Mouse (Mus musculus) neutrophil, adult 5-6 weeks (primary cell): ENCODE data around the gene Orm2. TPM values are rescaled to one million over a fixed set of nuclear protein-coding genes. Genes with fewer than 3 reads are reported as not detected.

Experiments
- ATAC-seq: fragments of 151-379, 151-347 bp; 2 replicates; pipeline ENCODE4 v1.8.0; 2017; ENCODE audit warnings: mild to moderate bottlenecking, moderate TSS enrichment; ENCODE audit not compliant: insufficient number of reproducible peaks, poor library complexity, low FRiP score, severe bottlenecking; ENCODE audit errors: extremely low read depth
- total RNA-seq: library from RNA; stranded (forward); fragments of 200-1000 nt; gene quantifications from 2 replicates; pipeline ENCODE4 v1.2.3, GENCODE M21; 2017

Gene Orm2
- total RNA-seq, 1 experiment from 2014 or later = not detected

DNA sequence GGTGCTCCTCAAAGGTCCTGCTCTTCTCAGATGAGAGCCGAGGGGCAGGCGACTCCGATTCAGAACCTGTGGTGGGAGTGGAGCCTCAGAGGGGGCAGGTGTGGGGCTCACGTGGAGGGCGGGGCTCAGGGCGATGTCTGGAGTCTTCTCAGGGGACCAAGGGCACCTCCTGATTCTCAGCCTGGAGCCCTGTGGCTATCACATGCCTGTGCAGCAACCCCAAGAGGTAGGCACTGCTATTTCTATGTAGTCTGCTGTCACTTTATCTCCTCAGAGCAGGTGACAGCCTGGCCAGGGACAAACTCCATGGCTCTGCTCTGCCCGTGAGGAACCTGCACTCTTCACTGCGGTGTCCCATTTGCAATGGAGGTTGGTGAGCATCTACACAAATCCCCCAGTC, 11.2 kb downstream of the Orm2 start:
- ATAC-seq = no peak

DNA sequence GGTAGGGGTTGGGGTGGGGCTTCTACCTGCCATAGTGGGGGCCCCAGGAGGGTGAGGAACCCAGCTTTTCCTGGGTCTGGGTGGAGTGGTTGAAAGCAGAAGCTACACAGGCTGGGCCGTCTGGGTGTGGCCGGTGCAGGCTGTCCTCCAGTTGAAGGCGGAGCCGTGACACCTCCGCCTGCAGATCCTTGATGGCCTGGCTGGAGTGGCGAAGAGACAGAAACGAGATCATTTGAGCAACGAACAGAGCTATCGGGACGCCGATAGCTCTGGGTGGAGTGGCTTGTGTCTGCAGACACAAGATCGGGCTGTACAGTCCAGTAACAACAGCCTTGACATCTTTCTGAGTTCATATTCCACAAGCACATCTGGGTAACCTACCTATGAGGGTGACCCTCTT, 12.1 kb downstream of the Orm2 start:
- no peak for ATAC-seq

DNA sequence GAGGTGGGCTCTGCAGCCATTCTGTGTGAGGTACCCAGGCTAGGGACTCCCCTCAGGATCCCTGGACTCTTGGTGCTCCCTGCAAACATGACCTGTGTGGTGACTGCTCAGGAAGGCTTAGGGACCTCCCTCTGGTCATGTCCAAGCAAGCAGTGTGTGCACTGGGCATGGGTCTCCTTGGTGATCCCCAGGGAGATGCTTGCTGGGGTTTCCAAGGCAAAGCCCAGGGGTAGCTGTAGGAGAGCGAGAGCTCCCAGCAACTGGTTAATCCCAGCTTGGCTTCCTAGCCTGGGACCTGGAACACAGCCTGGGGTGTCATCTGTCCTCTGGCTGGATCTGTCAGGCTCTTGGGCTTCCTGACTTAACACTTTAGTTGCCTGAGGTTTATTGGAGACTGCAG, 13.1 kb downstream of the Orm2 start:
- no peak for ATAC-seq

DNA sequence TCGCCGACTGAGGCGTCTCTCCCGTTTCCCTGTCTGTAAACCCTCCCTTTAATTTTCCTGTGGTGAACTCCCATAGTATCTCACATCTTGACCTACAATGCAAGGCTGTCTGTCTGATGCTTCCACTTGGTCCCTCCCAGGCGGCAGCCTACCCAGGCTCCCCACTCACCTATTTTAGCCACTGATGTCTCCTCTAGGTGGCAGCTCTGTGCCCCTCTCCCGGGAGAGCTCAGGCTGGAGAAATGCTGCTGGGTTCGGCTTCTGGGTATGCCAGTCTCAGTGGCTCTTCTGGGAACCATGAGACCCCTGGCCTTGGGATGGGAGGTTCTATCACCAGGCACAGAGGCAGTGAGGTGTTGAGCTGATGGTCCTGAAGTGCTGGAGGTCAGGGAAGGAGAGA, 15.2 kb downstream of the Orm2 start:
- no peak for ATAC-seq

DNA sequence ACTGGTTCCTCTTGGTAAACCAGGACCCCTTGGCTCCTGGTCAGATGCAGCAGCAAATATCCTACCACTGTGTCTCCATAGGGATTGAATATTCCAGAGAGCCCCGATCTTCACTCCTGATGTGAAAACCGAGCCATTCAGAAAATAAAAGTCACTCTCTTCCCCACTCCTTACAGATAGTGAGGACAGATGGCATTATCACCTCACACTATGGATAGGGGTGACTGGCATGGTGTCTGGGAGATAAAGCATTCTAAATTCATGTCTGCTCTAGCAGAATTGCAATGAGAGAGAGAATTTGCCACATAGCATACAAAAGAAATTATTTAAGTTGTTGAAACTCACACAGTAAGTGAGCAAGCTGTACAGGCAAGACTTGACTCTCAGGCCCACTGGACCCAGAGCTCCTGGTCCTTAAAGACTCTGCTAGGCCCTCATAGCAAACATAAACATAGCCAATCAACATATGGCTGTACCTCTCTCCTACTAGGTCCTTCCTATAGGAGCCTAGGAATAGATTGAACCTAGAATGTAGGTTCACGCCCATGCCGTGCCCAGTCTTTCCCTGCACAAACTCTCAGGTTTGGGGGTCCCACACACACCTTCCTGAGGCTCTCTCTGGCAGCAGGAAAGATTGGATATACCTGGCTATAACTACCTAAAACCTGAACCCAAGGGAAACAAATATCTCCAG, 20.6 kb downstream of the Orm2 start:
- no peak for ATAC-seq

DNA sequence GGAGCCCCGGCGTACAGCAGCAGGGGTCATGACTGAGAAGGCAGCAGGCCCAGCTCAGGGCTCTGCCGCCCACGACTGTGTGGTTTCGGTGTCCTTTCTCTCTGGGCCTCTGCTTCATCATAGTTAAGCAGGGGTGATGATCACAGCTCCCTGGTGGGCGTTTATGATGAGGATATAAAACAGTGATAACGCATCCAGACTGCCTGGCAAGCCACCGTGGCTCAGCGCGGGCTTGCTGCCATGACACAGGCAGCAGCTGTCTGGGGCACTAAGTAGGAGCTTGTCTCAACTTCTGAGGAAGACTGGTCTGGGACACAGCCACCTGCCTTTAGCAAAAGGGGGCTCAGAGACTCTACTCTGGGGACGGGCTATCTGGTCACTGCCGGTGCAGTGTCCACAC, 21.2 kb downstream of the Orm2 start:
- ATAC-seq = no peak

DNA sequence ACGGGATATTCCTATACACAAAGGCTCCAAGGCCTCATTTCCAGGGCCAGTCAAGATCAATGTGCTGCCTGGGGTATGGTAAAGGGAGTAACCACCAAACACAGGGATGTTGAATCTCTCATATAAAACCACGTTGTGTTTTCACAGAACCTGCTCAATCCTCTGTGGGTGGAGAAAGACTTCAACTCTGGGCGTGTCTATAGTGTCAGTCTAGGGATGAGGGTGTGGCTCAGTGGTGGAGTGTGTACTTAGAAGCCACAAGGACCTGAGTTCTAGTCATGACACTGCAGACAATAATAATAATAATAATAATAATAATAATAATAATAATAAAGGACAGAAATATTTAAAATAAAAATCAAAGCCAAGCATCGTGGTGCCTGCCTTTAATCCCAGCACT, 22.0 kb downstream of the Orm2 start:
- ATAC-seq = no peak

DNA sequence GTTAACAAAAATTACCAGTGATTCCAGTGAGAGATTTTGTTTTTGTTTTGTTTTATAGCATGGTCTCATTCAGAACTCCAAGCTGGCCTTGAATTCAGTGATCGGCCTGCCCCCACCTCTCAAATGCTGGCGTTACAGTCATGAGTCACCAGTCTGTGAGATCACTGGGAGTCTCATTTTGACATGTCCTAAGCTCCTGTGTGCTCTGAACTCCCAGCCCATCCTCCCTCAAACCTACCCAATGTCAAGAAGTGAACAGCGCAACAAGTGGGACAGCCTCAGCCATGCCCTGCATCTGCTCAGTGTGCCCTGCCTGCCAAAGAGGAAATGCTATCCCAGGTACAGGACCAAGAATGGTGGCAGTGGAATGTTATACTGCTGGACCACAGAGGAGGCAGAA, 23.0 kb downstream of the Orm2 start:
- no peak for ATAC-seq

DNA sequence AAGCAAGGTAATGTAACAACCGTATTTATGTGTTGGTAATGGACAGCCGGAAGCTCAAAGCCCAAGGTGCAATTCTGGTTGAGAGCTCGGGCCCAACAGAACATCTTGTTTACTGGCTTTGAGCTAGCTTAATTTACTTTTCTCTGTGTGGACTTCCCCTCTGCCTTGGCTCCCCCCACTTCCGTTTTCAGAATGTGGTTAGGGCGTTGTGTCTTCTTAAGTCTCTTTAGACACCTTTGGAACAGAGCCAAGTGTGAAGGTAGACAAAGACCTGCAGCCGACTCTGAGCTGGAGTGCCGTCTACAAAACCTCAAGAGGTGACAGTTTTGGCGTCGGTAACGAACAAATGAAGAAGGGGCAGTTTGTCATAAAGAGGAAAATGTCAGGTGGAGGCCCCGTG, 23.5 kb downstream of the Orm2 start:
- ATAC-seq = peak; percentile 75

DNA sequence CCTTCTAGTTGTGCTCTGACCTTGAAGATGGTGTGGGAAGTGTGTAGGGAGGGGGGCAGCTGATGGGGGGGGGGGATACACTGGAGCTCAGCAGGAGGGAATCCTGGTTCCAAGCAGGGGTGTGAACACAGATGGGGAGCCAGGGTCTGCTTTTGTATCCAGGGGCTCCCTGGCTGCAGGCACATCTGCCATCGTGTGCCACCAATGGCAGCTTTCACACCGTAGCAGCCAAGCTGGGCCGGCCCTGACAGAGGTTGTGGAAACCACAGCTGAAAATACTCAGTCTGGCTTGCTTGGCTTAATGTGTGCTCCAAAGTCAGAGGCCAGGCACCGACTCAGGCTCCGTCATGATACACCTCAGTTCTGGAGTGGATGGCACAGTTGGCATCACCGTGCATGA, 25.8 kb downstream of the Orm2 start:
- ATAC-seq = no peak

DNA sequence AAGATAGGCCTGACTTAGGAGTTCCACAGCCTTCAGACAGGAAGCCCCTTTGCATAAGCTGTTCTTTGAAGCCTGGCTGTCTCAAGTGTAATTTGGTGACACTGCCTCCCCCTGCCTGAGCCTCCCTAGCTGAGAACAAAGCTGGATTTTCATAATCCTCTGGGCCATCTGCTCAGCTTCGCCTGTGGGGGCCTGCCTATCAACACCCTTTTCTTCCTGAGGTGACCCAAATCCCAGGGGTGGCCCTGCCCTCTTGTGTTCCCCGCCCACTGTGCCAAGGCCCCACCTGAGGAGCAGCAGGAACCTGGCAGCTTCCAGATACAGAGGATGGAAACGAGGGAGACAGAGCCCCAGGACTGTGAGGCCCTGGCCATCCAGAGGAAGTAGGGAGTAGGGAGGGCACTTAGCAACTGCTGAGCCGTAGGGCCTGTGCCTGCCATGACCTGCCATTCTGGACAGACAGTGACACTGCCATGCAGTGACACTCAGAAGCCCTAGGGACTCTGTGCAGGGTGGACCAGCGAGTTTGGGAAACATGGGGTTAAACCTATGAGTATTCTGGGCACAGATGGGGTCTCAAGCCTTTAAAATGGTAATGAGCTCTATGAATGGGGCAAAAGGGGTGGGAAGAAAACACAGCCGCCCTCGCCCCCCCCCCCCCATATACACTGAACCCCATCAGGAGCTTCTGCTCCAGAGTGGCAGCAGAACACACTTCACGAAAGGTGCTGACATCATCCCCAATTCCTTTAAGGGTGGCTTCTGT, 27.1 kb downstream of the Orm2 start:
- ATAC-seq = peak; percentile 23; the same call in 1 of the 2 replicates

DNA sequence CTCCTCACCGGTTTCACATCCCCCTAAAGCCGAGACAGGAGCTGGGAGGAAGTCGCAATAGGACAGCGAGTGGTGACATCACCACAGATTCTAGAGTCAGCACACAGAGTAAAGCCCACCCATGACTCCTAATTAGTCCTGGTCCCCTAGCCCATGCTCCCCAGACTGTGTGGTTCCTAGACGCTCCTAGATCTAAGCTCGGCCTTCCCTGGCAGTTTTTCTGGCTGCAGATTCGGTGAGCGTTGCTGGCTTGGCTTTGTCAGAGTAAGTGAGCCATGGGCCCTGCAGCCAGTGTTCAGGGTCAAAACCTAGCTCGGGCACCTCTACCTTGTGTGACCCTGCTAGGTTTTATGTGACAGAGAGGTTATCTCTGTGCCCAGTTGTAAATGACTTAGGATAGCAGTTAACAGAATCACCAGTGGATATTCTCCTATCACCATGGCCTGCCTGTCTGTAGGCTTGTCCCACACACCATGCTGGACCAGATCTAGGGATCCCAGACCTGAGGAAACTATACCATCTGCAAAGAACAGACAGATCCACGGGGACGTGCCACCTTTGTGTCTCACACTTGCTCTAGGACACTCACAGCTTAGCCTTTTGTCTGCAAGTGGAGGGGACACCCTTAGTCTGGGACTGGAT, 27.8 kb downstream of the Orm2 start:
- ATAC-seq = peak; percentile 11; the same call in 1 of the 2 replicates

DNA sequence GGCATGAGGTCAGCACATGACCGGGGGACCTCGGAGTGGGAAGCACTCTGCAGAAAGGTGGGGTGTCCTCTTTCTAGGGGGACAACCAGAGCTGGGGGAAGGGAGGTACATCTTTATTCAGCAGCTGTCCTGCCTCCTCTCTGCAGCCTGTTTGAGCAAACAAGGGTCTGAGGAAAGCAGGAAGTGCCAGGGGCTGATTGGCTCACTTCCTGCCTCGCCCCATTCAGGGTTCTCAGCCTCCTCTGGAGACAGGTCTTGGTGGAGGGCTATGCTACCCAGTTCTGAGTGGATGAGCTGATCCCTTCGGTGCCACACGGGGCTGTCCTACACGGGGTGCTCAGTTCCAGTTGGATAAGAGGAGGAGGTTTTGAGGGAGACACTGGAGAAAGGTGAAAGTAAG, 29.1 kb downstream of the Orm2 start:
- peak; percentile 33; the same call in 1 of the 2 replicates for ATAC-seq

DNA sequence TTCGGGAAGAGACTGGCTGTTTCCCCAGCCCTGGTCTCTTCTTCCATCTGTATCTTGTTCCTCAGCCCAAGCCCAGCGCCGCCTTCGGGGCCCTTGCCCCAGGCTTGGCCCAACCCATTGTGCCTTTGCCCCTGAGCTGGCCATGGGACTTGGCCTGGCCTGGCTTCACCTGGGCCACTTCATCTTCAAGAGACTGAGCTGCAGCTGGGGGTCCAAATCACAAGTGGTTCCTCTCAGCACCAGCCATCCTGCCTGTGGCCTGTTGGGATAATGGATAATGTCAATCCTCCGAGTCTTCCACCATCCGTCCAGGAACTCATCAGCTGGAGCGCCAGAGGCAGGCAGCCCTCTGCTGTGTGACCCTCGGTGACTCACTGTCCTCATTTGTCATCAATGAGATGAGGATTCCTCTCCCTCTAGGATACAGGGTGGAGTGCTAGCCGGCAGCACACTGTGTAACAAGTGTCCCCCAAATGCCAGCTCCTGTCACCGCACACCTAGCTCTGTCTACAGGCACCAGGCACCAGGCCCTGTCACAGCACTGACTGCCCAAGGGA, 35.8 kb downstream of the Orm2 start:
- no peak for ATAC-seq

DNA sequence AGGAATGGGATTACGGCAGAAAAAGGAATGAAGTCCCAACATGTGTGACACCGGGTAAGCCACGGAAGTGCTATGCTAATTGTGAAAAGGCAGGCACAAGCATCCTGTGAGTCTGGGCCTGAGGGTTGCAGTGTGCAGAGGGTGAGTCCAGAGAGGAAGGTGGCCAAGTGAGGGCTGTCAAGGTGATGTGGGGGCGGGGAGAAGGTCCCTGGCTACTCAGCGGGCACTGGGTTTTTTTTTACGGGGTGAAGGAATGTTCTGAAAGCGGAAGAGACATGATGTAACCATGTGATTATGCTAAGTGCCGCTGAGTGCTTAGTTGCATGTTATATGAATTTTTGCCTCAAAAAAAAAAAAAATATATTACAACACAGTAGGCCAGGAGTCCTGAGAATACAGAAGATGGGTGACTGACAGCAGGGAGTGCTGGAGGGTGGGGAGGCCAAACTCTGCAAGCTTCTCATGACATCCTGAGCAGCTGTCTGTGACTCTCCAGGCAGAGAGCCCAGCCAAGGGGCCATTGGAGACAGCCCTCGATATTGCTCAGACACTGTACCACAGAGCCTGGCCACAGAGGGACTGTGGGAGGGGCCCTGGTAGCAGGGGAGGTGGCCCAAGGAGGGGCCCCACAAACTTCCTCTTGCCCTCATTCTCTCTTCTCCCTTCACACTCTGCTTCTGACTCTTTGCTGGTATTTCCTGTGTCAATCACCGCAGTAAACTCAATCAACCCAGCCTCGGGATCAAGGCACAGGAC, 36.8 kb downstream of the Orm2 start:
- ATAC-seq = peak; percentile 67

DNA sequence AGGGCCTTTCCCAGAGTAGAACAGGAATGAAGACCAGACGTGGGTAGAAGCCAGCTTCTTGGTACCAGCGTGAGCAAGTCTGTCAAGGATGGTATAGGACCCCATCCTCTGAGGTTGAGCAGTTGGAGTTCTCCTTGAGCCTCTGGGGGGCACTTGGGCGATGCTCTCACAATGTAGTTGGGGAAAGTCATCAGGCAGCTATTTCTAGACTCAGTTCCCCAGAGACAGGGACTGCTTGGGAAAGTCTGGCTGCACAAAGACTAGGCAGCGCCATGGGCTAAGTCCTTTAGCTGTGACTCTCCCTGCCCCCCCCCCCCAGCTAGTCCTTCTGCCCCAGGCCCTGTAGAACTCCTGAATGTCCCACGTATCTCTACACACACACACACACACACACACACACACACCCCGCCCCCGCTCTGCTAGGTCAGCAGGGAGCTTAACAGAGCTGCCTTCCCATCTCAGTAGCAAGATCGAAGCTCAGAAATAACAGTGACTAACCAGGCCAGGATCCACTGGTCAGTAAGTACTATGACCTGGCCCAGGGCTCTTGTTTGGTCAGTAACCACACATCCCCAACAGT, 37.5 kb downstream of the Orm2 start:
- ATAC-seq = no peak

DNA sequence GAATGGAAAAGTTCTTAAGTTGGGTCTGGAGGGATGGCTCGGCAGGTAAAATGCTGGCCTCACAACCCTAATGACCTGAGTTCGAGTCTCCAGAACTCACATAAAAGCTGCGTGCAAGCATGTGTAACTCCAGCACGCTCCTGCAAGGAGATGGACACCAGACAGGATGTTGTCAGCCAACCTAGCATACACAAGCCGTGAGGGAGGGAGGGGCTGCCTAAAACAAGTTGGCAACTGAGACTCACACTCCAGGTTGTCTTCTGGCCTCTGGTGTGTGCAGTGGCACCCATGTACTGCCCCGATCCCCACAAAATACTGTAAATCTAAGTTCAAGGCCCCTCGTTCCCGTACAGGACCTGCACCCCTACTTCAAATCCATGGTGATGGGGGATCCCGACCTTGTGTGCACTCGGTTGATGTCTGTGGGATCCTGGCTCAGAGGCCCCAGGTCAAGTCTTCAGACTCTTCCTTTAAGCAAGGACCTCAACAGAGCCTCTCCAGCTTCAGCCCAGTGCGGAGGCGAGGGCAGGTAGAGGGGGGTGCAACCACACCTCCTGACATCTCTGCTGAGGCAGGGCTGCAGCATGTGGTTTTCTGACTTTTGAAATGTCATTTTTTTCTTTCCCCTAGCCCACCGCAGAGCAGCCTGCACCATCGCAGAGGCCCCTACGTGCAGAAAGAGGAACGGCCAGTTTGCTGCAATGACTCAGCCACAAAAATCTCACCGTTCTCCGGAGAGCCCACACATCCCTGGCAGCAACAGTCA, 38.5 kb downstream of the Orm2 start:
- peak; percentile 7; the same call in 1 of the 2 replicates for ATAC-seq

DNA sequence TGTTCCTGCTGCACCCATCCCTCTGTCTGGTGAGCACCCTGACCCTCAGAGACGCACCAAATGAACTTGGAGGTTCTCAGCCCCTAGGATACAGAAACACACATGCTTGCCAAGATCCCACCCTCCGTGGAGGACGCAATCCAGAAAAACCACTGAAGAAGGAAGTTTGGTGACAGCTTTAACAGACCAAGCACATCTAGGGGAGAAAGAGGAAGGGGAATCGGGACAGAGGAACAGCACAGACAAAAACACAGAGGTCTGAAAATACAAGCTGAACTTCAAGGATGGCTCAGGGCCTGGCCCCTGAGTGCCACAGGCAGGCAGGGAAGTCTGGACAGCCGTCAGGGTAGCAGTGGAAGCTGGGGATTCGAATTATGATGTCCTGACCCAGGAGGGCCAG, 39.4 kb downstream of the Orm2 start:
- no peak for ATAC-seq
